Mouse (Mus musculus) right cerebral cortex, postnatal 4 days (tissue): ENCODE data around the gene Gm20422.

ENCODE experiments used
- DNase-seq: peaks from one replicate; pipeline ENCODE4 v3.0.0-alpha.2; 2022

The Gm20422 gene

GRCm38 (mm10) chr8:69774503-69775148 lies at the start of gene Gm20422:
Gm20422 (minus strand) TSS chr8:69774886.
- DNase-seq, result peak; percentile 81

GRCm38 (mm10) chr8:69822386-69823191 lies 47.9 kb upstream of the Gm20422 start, which contains the start of gene Lpar2:
Lpar2 (plus strand) TSS chr8:69822429.
- peak; percentile 71 for DNase-seq

DNA sequence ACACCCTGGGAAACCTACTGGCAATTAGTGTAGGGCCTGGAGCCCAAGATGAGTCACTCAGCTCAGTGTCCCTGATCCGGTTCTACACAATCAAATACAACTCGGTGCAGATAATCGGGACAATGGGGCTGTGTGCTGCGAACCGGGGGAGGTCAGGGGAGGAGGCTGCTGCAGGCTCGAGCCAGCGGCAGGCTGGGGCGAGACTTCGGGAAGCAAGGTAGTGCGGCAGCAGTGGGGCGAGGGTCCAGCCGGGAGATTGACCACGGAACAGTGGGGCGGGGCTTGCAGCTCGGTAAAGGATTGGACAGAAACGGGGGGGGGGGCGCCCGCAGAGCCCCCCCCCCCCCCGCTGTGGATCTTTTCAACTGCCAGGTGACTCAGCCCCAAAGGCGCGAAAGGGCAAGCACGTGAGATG lies 47.3 kb upstream of the Gm20422 start:
- peak; percentile 66 for DNase-seq

GRCm38 (mm10) chr8:69820466-69820865 lies 45.8 kb upstream of the Gm20422 start:
- no peak for DNase-seq

DNA sequence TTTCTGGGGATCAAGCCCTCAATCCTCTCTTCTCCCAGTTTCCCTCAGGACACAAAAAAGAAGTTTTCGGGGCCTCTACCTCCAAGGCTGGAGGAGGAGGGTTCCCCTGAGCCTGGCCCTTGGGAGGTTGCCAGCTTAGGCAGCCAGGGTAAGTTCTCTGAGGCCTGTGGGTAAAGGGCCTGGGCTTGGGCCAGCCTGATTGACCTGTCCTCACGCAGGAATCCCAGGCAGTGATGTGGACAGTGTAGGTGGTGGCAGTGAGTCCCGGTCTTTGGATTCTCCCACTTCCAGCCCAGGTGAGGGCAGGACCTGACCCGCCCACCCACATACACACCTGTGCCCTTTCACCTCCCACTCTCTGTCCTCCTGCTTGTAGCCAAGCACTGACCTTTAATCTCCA lies 40.7 kb upstream of the Gm20422 start:
- no peak for DNase-seq

- DNase-seq, result no peak
These were observed 40.2 kb upstream of the Gm20422 start for GRCm38 (mm10) chr8:69814881-69815280.

GRCm38 (mm10) chr8:69809820-69810219 lies 35.1 kb upstream of the Gm20422 start:
- no peak for DNase-seq

GRCm38 (mm10) chr8:69808864-69809403 lies 34.2 kb upstream of the Gm20422 start:
- DNase-seq, result peak; percentile 44

DNA sequence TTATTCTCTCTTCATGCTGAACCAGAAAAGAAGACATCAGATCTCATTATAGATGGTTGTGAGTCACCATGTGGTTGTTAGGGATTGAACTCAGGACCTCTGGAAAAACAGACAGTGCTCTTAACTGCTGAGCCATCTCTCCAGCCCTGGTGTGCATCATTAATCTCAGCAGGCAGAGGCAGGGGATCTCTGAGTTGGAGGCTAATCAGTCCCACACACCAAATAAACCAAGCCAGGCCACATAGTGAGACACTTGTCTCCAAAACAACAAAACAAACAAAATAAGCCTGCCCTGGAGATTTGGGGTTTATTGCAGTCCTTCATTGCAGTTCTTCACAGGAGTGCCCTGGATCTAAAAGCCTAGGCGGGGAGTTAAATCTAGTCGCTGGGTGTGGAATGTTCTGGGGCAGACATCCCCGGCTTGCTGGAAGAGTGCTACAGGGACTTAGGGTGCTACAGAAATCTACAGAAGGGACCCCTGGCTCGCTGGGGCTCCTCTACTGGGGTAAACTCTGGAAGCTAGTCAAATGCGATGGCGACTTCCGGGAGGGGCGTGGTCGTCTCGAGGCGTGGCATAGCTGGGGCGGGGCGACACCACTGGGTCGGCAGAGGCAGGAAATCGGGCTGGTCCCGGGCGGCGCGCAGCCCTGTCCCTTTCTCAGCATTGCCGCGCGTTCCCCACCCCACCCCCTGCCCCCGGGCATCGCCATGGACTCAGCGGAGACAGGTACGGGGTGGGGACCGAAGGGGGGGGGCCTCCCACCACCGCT lies 33.6 kb upstream of the Gm20422 start, which contains the start of gene Gmip:
Gene Gmip, plus strand, starts transcription at position 586 of the 770 bp plus-strand sequence.
- peak; percentile 70 for DNase-seq

DNA sequence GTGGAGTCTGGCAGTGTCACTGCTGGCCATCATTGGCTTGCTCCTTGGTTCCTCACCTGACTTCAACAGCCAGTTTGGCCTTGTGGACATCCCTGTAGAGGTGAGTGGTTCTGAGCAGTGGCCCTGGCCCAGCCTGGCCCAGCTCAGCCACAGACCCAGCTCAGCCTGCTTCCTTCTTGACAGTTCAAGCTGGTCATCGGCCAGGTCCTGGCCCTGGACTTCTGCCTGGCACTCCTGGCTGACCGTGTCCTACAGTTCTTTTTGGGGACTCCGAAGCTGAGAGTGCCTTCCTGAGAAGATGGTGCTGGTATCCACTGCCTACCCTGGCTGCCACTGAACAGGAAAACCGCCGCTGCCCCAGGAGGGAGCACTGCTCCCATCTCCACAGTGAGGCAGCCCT lies 32.5 kb upstream of the Gm20422 start:
- DNase-seq, result no peak

GRCm38 (mm10) chr8:69805491-69805890 lies 30.8 kb upstream of the Gm20422 start:
- DNase-seq, result no peak

DNA sequence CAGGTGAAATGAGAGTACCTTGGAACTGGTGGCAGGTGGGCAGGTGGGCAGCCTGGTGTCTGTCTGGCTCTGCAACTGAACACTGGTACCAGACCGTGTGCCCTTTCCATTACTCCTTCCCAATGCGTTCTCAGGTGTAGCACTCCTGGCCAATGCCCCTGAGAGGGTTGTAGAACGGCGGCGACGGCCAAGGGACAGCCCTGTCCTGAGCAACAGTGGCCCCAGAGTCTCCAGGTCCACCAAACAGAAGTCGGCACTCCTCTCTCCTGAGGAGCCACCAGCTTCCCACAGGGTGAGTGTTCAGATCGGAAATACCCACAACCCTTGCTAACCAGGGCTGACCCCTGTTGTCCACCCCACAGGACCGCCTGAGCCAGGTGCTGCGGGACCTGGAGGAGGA lies 30.4 kb upstream of the Gm20422 start:
- no peak for DNase-seq

DNA sequence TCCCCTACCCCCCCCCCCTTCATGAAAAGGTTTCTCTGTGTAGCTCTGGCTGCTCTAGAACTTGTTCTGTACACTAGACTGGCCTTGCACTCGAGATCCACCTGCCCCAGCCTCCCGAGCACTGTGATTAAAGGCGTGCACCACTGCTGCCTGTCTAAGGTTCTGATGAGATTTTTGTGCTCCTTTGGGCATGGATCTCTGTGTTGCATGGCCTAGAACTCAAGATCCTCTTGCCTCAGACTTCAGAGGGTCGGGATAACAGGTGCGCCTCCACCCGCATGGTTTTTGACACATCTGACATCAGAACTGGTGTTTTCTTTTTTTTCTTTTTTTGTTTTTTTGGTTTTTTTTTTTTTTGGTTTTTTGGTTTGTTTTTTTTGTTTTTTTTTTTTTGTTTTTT lies 29.9 kb upstream of the Gm20422 start:
- DNase-seq, result no peak

DNA sequence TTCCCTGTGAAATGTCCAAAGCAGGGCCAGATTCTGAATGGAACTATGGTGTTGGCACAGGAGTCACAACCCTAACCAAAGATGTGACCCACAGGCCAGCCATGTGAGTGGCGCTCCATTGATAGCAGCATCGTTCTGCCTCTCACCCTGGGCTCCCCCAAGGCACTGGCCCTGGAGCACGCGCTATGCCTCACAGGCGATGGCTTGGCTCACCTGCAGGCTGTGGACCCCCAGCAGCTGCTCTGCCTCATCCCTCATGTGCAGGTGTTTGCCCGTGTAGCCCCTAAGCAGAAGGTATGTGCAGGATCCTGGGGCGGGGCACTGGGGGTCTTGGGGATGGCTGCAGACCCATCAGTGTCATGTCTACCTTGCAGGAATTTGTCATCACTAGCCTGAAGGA lies 28.7 kb upstream of the Gm20422 start:
- no peak for DNase-seq

DNA sequence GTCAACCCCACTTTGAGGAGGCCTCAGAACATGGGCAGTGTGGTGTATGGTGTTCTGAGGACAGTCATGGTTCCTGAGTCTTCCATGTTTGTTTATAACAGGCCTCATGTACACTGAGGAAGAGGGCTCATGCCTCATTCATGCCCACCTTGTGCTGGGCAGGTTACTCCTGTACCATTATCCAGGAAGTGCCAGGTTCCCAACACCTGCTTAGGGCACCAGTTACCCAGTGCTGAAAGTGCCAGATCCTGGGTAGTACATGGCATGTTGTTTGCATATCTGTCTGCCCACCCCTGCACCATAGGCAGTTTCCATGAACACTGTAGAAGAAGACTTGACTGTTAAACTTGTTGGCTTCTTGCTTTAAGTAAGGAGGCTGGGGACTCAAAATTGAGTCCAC lies 27.5 kb upstream of the Gm20422 start:
- DNase-seq, result no peak

- no peak for DNase-seq
These were observed 27.1 kb upstream of the Gm20422 start for GRCm38 (mm10) chr8:69801796-69802195.

GRCm38 (mm10) chr8:69799946-69800345 lies 25.3 kb upstream of the Gm20422 start:
- DNase-seq, result no peak

DNA sequence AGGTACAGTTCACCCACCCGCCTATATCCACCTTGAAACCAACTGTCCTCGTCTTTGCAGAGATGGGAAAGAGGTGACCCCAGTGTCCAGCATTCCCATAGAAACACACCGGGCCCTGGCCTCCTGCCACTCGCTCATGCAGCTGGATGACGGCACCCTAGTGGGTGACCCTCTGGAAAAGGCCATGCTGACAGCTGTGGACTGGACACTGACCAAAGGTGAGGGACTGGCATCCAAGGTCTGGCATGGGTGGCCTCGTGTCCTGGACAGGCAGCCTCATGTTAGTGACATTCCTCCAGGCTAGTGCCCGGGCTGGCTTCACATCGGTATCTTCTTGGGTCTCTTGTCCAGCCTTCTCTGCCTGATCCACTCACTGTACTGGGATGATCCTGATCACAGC lies 24.6 kb upstream of the Gm20422 start:
- no peak for DNase-seq

GRCm38 (mm10) chr8:69797661-69798060 lies 23.0 kb upstream of the Gm20422 start:
- DNase-seq, result no peak

DNA sequence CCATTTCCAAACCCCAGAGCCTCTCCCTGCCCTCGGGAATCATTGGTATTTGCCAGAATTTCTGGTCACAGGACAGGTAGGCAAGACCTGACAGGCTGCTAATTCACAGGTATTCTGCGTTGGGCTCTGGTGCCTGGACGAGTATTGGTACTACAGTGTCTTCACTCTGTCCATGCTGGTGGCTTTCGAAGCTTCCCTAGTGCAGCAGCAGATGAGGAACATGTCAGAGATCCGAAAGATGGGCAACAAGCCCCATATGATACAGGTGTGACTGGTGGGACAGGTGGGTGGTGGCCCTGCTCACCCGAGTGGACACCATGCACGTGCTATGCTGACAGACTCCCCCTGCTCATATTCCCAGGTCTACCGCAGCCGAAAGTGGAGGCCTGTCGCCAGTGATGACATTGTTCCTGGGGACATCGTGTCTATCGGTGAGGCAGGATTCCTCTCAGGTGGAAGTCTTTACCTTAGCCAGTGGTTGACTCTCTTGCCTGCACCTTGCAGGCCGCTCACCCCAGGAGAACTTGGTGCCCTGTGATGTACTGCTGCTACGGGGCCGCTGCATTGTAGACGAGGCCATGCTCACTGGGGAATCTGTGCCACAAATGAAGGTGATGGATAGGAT lies 22.1 kb upstream of the Gm20422 start:
- no peak for DNase-seq

GRCm38 (mm10) chr8:69794901-69795300 lies 20.2 kb upstream of the Gm20422 start:
- DNase-seq, result no peak

DNA sequence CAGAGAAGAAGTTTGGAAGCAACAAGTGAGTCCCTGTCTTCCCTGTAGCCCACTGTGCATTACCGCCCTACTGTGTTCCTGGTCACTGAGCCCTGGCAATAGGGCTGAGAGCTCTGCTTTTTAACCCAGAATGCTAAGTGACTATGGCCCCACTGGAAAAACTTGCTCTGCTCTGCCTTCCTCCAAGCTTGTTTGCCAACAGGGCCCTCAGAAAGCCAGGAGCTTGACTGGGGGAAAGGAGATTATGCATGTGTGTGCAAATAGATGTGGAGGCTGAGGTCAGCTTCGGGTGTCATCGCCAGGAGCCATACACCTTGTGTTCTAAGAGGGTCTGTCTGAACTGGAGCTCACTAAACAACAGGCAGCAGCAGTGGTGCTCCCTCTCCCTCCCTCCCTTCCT lies 19.4 kb upstream of the Gm20422 start:
- no peak for DNase-seq

DNA sequence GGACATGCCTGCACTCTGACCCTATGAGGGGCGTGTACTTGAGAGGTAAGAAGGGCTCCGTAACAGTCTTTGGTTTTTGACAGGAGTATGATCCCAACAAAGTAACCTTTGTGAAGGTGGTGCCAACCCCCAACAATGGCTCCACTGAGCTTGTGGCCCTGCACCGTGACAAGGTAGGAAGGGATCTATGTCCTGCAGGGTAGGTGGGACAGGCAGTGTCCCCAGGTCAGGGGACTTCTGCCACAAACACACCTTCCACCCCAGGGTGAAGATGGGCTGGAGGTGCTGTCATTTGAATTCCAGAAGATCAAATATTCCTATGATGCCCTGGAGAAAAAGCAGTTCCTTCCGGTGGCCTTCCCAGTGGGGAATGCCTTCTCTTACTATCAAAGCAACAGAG lies 19.0 kb upstream of the Gm20422 start:
- no peak for DNase-seq
